Mouse (Mus musculus): Measurements from ENCODE around the gene Klhl2.

Klhl2 gene

DNA sequence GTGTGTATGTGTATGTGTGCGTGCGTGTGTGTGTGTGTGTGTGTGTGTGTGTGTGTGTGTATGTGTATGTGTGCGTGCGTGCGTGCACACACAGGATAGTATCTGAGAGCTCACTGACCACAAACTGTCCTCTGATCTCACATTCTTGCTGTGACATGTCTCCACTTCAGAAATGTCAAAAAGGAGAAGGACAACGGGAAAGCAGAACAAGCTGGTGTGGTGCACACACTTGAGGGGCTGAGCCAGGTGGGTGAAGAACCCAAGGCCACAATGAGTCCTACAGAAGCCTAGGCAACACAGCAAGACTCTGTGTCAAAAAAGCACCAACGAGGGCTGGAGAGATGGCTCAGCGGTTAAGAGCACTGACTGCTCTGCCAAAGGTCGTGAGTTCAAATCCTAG, 81.2 kb downstream of the Klhl2 start:
- no peak for DNase-seq (ENCODE audit: low spot score)

DNA sequence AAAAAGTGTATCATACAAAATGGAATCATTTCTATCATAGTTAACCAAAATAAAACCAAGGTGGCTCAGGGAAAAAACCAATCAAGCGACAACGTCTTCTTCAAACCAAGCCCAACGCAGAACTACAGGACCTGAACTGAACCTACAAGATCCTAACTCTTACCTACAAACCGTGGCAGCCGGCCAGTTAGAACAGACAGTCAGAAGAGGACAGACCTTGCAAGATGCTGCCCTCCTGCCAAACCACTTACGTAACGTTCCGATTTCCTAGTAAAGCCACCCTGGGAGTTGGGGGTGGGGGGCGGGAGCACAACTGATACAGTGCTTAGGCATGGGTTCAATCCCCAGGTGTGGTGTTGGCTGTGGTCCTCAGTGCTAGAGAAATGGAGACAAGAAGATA, 82.8 kb downstream of the Klhl2 start:
- no peak for DNase-seq (ENCODE audit: low spot score)

DNA sequence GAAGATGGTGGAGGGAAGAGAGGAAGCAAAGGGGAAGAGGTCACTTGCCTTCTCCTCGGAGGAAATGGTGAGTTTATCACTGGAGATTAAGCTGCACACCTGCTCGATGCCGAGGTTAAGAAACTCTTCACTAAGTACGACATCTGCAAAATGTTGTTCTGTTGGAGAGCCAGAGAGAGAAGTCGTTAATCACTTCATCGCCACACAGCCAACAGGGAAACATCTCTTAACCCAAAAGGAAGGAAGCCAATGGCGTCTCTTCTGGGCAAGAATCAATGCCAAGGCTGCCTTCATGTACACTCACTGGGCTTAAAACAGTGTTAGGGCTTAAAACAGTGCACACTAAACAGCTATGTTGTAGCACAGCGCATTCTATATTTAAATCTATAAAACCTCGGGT, 85.7 kb downstream of the Klhl2 start:
- DNase-seq (ENCODE audit: low spot score) = no peak

DNA sequence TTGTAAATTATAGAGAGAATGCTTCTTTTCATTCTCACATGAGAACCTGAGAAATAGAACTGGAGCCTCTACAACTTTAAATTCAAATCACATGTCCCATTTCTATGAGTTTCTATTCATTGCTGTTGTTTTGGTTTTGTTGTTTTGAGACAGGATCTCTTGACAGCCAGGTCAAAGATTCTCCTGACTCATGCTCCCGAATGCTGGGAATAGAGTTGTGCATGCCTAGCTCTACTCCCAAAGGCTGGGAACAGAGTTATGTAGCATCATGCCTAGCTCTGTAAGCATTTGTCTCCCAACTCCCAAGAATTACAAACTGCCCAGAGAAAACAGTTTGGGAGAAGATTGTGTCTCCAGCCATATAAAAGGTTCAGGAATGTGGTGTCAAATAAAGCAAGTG, 87.1 kb downstream of the Klhl2 start:
- no peak for DNase-seq (ENCODE audit: low spot score)

DNA sequence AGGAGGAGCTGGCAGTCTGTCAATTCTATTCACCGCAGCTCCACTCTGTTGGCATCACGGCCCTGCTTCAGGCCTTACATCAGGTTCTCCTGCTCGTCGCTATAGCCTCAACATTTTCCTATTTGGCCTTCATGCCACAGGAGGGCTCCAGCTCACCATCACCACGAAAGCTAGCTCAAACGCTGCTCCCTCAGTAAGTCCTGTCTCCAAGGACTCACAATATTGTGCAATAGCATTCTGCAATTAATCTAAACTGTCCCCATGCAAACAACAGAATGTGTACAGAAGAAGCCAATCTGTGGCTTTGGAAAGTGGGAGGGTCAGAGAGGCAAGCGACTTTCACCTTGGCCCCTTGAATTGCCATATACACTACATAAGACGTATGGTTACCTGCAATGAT, 88.4 kb downstream of the Klhl2 start:
- DNase-seq (ENCODE audit: low spot score) = no peak

DNA sequence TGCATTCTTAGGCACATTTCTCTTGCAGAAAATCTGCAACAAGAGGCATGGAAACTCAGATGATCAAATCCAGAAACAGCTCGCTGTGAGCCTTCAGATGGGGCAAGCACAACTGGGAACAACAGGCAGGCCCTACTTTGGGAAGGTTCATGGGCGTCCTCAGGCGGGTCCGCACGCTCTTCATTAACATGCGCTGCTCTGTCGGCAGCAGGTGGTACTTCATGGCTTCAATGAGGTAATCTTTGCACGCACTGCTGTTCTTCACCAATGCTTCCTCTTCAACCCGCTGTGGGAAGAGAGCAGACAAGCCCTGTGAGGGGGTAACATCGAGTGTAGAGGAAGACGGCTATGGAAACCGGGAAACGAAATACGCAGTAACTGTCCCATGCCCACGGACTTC, 91.9 kb downstream of the Klhl2 start:
- DNase-seq (ENCODE audit: low spot score) = no peak

DNA sequence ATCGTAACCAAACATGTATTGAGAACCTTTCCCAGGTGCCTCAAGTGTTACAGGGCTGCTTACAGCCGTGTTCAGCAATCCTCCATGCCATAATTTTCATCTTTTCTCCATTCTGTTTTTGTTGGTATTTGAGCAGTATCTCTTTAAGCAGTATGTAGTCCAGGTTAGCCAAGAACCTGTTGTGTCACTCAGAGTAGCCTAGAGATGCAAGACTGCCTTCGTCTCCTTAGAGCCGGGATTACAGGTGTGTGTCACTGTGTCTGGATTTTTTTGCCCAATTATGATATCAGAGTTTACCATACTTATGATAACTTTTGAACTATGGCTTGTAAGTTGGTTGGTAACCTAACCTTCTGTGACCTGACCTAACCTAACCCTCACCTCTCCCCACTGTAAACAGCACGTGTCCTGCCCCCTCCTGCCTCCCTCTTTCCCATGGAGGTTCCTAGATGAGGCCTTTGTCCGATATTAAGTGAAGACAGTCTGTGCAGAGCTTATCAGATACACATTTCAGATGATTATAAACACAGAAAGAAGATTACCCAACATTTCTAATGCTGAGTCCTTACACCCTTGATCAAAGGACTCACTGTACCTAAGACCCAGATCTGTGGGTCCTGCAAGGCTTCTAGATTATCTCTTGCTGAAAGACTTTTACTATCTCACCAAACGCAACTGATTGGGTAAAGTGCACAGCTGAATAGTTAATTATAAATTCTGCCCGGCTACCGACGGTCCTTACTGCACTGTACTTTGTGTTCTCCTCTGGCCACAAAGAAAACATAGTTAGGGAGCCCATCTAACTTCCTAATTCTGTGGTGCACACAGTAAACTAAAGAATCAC, 103.4 kb downstream of the Klhl2 start:
- no peak for DNase-seq (ENCODE audit: low spot score)

DNA sequence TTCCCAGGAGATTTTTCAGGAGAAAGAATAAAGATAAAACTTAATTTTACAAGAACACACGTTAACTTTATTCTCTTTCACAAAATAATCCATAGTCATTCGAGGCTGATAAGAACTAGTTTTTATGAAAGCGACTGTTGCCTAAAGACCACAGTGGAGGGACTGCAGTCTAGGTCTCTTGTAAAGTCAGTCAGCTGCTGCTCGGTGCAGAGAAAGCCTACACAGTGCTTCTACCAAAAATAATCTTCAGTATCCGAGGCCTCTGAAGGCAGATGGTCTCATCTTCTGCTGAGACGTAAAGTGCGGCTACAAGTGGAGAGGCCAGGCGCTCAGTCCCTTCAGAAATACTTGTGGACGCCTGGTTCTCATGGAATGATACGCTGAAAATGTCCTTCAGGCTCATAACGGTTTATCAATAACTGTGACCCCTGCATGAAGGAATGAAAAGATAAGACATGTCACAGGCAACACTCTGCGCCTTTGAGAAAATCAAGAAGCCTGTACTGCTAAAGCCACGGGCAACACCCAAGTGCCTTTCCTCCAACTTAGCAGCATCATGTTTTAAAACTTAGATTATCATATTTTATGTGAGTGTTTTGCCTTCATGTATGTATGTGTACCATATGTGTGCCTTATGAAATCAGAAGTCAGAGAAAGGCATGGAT, 109.1 kb downstream of the Klhl2 start:
- no peak for DNase-seq (ENCODE audit: low spot score)

DNA sequence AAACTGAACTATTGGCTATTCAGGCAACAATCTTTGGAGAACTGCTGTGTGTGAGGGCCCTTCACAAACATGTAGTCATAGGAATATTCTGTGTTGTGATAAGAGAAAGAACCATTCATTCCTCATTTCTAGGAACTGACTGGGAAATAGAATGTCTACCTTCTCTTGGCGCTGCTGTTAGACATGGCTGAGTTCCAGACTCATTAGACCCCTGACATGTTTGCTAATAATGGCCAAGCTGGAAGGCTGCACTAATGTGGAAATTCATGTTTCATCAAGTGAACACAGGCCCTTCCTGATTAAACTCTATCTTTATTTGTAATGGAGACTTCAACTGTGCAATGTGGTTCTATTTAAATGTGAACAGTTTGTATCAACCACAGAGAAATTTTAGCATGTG, 110.9 kb downstream of the Klhl2 start:
- DNase-seq (ENCODE audit: low spot score) = no peak

DNA sequence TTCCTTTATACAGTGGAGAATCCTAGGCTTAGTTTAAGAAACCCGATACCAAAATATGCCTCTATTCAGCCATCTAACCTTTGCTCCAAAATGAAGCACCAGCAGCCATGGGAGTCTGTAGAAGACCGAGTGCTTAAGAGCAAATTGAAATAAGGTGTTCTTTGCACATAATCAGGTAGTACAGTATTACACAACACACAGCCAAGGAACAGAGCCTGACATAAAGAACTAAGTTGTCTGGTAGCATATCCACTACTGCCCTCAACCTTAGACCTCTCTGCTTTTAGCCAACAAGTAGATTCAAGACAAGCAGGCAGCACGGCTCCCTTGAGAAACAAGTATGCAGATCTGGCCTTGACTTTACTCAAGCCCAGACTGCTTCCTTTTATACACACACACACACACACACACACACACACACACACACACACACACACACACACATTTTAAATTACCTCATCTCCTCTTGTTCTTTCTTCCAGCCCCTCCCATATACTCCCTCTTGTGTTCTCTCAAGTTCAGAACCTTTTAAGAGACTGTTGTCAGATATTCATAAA, 113.0 kb downstream of the Klhl2 start:
- no peak for DNase-seq (ENCODE audit: low spot score)

DNA sequence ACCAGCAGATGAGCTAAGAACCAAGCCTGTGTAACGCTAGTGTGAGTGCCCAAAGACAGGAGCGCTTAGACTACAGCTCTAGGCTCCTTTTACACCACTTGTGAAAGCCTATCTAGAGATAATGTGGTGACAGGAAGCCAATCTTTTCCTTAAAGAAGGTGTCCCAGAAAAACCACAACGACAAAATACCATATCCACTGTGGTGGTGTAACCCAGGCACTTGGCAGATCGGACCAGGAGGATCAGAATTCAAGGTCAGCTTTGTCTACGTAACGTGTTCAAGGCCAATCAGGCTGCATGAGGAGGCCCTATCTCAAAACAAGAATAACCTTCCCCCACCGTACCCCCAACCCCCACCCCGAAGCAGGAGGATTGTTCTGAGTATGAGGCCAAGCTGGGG, 114.7 kb downstream of the Klhl2 start:
- DNase-seq (ENCODE audit: low spot score) = no peak

DNA sequence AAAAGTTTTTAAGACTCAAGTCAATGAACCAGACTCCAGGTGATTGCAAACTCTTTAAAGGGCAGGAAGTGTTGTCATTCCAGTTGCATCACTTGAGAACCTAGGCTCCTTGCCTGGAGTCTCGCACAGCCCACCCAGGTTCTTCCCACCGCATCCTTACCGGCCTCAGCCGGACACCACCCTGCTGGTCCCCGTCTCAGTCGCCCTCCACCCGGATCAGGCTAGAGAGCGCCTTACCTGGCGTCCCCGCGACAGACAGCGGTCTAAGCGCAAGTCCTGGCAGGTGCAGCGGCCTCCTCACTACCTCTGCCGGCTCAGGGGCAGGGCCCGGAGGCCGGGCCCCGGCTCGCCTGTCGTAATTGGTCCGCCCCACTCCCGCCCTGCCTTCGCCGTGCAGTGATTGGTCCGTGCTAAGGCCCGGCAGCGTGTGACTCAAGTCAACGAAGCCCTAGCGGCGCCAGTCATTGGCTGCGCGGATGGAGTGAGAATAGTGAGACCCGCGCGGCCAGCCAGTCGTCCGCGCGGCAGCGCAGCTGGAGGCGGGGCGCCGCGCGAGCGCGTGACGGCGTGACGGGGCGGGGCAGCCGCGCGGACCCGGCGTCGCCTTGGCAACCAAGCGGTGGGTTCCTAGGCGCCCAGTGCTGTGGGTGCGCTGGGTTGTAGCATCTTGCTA, 116.4 kb downstream of the Klhl2 start, which contains the start of gene Msmo1:
Gene Msmo1 (minus strand): TSS at position 522 of the 673 bp plus-strand sequence.
- peak; percentile 99 for DNase-seq (ENCODE audit: low spot score)

DNA sequence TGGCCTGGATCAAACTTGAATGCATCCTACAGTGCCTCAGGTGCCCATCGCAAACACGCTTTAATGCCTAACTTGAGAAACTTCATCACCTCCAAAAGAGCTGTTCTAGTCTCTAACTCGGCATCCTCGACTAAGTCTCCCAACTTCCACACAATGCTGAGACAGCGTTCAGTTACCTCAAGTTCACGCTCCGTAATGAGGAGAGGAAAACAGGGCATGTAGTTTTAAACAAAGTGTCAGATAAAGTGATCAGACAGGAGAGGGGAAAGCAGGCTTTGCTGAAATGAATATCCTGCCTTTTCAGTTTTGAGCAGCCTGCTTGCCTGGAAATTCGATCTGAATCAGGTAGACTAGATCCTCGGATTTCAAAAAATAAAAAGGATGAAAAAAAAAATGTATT, 117.2 kb downstream of the Klhl2 start:
- no peak for DNase-seq (ENCODE audit: low spot score)

DNA sequence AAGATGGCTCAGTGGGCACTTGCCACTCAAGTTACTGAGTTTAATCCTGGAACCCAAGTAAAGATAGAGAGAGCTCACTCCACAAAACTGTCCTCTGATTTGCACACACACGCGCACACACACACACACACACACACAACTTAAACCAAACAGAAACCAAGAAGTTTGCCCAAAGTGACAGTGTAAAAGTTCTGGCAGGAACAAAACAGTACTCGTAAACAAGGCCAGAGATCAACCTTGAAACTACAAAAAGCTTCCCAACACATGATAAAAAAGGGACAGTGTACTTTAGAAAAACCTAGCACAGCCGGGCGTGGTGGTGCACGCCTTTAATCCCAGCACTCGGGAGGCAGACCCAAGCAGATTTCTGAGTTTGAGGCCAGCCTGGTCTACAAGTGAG, 121.7 kb downstream of the Klhl2 start:
- DNase-seq (ENCODE audit: low spot score) = no peak

DNA sequence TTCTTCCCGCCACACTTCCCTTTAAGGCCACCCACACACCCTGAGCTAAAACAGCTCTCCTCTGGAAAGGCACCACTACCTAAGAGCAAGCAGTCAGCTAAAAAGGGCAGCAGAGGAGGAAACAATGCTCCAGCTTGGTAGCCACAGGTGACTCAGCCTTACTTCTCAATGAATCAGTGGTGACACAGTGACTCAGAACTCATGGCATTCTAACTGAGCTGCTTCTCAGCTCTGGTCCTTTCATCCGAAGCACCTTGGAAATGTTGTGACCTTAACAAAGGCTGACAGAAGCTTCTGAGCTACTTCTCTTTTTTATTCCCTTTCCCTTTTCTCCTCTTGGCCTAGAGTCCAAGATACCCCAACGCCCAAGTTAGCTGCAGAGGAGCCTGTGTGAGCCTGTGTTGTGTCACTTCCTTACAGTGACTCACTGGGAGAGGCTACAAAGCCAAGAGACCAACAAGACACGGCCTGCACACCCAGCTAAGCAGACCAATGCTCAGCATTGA, 123.6 kb downstream of the Klhl2 start:
- DNase-seq (ENCODE audit: low spot score) = no peak

DNA sequence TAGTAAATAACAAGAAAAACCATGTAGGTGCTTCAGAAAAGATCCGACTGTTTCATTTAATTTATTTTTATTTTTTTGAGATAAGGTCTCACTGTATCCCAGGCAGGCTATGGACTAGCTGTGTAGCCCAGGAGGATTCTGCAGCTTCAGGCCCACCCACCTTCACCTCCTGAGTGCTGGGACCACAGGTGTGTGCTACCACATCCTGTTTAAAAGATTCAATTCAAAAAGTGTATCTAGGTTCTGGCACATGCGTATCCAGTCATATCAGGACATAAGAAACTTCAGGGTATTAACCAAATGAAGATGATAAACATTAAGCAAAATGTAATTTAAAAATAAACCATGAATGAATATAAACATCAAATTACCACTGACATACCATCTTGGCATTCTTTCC, 126.6 kb downstream of the Klhl2 start:
- no peak for DNase-seq (ENCODE audit: low spot score)

DNA sequence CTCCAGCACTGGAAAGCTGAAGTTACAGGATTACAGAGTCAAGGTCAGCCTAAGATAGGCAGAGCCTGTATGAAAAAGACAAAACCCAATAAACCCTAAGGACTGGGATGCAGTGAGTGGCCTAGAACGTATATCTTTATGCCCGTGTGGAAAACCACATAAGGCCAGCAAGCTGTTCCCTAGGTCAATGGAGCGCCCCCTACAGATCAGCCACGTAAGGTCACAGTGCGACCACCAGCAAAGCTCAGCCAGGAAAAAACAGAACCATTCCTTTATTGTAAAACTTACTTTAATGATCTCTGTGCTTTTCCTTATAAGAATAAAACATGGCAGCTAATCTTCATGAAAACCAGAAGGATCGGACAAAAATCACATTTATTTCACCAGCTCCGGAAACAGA, 131.9 kb downstream of the Klhl2 start:
- no peak for DNase-seq (ENCODE audit: low spot score)

DNA sequence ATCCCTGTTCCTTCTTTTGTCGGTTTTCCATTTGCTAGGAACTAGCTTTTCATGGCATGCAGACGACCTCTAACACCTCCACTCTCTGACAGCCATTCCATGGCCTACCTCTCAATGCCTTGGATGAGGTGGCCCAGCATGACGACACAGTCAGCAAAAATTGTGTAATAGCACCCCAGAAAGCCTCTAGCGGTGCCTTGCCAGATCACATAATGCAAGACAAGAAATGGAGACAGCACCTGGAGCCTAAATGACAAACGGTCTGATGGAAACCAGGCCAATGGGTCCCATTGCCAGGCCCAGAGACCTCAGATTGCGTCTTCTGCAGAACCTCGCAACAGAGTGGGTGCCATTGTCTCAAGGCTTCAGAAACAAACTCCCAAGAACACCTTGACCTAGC, 137.3 kb downstream of the Klhl2 start:
- DNase-seq (ENCODE audit: low spot score) = no peak

DNA sequence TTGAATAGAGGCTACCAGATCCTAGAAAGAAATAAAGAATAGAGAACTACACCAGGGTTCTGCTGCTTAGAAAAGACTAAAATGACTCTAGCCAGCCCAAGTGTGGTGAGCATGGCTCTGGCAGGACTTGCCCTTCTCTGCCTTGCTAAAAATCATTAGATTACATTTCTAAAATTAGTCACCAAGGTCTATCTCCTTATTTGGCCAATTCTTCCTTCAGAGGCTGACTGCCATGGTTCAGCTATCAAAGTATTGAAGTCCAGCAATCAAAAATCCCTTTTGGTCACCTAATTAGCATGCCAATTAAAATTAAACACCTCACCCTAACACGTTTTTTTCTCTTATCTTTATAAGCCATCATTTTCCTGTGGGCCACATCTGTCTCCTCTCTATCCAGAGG, 138.3 kb downstream of the Klhl2 start:
- DNase-seq (ENCODE audit: low spot score) = no peak

DNA sequence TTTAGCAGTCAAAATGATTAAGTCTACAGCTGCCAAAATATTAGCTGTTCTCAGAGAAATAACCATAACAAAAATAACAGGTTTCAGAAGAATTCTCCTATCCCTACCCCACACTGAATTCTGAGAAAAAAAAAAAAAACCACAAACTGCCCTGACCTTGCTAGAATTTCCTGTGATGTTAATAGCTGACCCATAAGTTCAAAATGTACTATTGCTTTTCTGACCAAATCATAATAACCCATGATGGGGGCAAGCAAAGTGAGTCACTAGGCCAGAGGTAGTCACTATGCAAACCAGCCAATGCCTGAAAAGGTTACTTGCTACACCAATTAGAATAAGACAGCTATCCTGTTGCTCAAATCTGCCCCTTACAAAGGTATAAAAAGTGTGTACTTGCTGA, 142.3 kb downstream of the Klhl2 start:
- DNase-seq (ENCODE audit: low spot score) = no peak

DNA sequence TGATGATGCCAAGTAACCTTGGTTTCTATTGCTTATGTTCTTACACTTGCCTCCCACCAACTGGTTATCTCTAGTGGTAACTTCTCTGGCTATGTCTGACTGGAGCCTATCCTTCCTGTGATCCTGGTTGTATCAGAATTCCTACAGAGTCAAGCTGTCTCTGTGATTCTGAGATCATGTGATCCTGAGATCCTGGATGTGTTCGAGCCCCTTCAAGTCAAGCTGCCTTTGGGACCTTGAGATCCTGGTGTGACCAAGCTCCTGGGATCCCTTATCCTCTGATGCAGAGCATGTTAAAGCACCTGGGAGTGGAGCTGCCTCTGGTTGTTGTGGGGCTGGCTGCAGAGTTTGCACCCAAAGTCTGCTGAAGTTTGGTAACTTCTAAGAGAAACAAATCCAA, 146.6 kb downstream of the Klhl2 start:
- no peak for DNase-seq (ENCODE audit: low spot score)

DNA sequence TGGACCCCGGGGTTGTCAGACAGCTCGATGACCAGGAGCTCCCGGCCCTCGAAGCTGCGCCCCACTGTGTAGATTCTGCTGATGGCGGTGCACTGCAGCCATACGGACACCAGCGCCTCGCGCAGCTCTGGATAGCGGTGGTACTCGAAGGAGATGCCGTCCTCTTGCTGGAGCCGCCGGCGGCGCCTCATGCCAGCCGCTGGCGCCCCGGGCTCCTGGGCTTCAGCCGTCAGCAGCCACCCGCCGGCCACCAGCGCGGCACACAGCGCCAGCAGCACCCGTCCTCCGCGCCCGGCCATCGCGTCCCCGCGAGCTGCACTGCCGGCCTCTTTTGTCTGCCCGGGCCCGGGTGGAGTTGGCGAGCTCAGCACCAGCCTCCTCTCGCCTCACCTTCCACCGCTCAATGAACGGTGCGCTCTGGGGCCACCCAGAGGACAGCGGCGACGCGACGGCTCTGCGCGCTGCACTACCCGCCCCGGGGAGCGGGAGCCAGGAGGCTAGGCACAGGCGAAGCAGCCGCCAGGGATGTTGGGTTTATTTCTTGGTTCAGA, 157.1 kb downstream of the Klhl2 start, which contains the start of gene Cpe:
Gene Cpe (minus strand): TSS at position 404 of the 551 bp plus-strand sequence.
- DNase-seq (ENCODE audit: low spot score) = peak; percentile 93

Measured in embryo, embryonic 10 days (tissue).